Mouse (Mus musculus) G1E (cell line): Measurements from ENCODE around the gene Mcam. TPM values are rescaled to one million over a fixed set of nuclear protein-coding genes. Genes with fewer than 3 reads are reported as not detected.

Source experiments
- ATAC-seq: 2 replicates; pipeline ENCODE4 v1.8.0; 2016; ENCODE audit warnings: mild to moderate bottlenecking; ENCODE audit not compliant: insufficient number of reproducible peaks, poor library complexity, low FRiP score, severe bottlenecking; ENCODE audit errors: extremely low read depth
- DNase-seq: peaks from one replicate; pipeline ENCODE4 v3.0.0; 2012; ENCODE audit warnings: low spot score
- H3K27me3 ChIP-seq: 2 replicates; pipeline ENCODE4 v1.6.1; 2012; ENCODE audit warnings: mild to moderate bottlenecking, low read length, inconsistent platforms; ENCODE audit not compliant: insufficient read depth
- H3K36me3 ChIP-seq: replicated peaks from 2 replicates; pipeline ENCODE3; 2012; ENCODE audit warnings: mild to moderate bottlenecking, inconsistent platforms
- H3K4me1 ChIP-seq: 2 replicates; pipeline ENCODE4 v1.6.1; 2012; ENCODE audit warnings: low read depth, low read length, inconsistent platforms, mixed read lengths; ENCODE audit not compliant: insufficient read depth
- H3K4me3 ChIP-seq: 2 replicates; pipeline ENCODE4 v1.5.1; 2012; ENCODE audit warnings: low read depth, mild to moderate bottlenecking, inconsistent platforms, low read length, moderate library complexity, mixed read lengths
- H3K9me3 ChIP-seq: replicated peaks from 2 replicates; pipeline ENCODE4 v1.6.1; 2012; ENCODE audit warnings: inconsistent platforms
- CTCF ChIP-seq: IDR thresholded peaks from 2 replicates; pipeline ENCODE4 v1.5.1; 2012; ENCODE audit warnings: low read depth, low read length, inconsistent platforms, mixed read lengths
- GATA1 ChIP-seq: IDR thresholded peaks from 2 replicates; pipeline ENCODE4 v1.6.1; 2012; ENCODE audit warnings: borderline replicate concordance, low read length, inconsistent platforms, mixed read lengths
- GATA2 ChIP-seq: IDR thresholded peaks from 2 replicates; pipeline ENCODE4 v1.6.1; 2012; ENCODE audit warnings: low read depth, low read length, inconsistent platforms, borderline replicate concordance
- POLR2AphosphoS5 ChIP-seq: IDR thresholded peaks from 2 replicates; pipeline ENCODE4 v1.6.1; 2012; ENCODE audit warnings: low read depth, low read length, inconsistent platforms; ENCODE audit not compliant: insufficient replicate concordance
- TAL1 ChIP-seq: conservative IDR thresholded peaks from 2 replicates; pipeline ENCODE4 v1.6.1; 2012; ENCODE audit warnings: low read depth, low read length, inconsistent platforms, mixed read lengths
- polyA plus RNA-seq: library from polyadenylated mRNA; stranded (reverse); fragments of >175 nt; gene quantifications from 2 replicates; pipeline ENCODE4 v1.2.3, GENCODE M21; 2012
- total RNA-seq, 2 experiments: library from RNA; stranded (forward) in 1 of 2; stranded (reverse) in 1 of 2; fragments of 200-1000 nt in 1 of 2; fragments of >200 nt in 1 of 2; fragmentation: Nextera tagmentation in 1 of 2; gene quantifications; 2 replicates each; pipeline ENCODE4 v1.2.3; 2014 to 2017

Gene Mcam
- total and polyA plus RNA-seq, 3 experiments = 0.16 TPM; not detected in 2

GRCm38 (mm10) chr9:44087761-44088455 lies 46.4 kb upstream of the Mcam start:
- H3K36me3 ChIP-seq = peaks cover 27% of the 10 kb centered on the region
- DNase-seq (no peak), ATAC-seq (no peak)
- H3K9me3 ChIP-seq = no peaks in the 10 kb centered on the region
- H3K27me3 ChIP-seq = peaks cover 27% of the 10 kb centered on the region
- peaks cover 46% of the 10 kb centered on the region for H3K4me1 ChIP-seq
- no peak overlapping the region for H3K4me3 ChIP-seq
- TF ChIP-seq GATA2 = no peak
- TF ChIP-seq POLR2AphosphoS5 = no peak
- TF ChIP-seq CTCF = no peak
- TF ChIP-seq GATA1 = no peak
- TF ChIP-seq TAL1 = no peak

DNA sequence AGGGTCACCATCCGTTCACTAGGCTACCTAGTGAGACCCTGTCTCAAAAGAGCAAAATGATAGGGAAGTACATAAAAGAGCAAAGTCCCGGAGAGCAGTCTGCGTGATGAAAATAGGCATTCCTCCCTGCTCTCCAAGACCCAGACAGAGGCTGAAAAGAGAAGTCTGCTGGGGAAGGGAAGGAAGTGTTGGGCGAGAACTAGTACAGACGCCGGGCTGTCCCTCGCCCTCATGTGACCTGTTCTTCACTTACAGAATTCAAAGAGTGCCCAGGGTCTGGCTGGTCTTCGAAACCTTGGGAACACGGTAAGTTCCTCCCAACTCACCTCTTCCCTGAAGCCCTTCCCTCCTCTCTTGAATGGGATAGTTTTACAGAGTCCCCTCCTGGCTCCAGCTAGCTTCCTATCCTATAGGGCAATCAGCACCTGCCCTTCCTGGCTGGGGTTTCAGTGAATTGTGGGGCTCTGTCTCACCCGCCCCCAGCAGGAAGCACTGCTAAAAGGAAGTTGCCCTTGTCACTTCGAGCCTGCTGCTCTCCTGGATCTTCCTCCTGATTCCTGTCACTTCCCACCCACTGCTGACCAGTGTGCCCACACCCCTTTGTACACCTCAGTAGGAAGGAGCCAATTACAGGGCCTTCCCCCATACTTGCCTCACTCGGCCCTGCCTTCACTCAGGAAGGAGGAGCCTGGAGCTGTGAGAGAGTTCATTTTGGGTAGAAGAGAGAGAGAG lies 45.2 kb upstream of the Mcam start:
- H3K9me3 ChIP-seq = no peaks in the 10 kb centered on the region
- ATAC-seq (peak; percentile 79), DNase-seq (peak; percentile 44)
- H3K36me3 ChIP-seq = peaks cover 35% of the 10 kb centered on the region
- TF ChIP-seq GATA2 (no peak), POLR2AphosphoS5 (no peak), GATA1 (no peak), CTCF (no peak), TAL1 (no peak)
- H3K4me3 ChIP-seq = no peak overlapping the region
- peaks cover 44% of the 10 kb centered on the region for H3K4me1 ChIP-seq
- H3K27me3 ChIP-seq = peaks cover 20% of the 10 kb centered on the region

- Histone ChIP-seq H3K4me3 (no peak overlapping the region), H3K9me3 (no peaks in the 10 kb centered on the region), H3K36me3 (peaks cover 59% of the 10 kb centered on the region), H3K27me3 (peaks cover 3% of the 10 kb centered on the region; the same call in 1 of the 2 replicates), H3K4me1 (peaks cover 26% of the 10 kb centered on the region)
- ATAC-seq (no peak), DNase-seq (no peak)
- TF ChIP-seq CTCF (no peak; the same call in 1 of the 2 replicates), TAL1 (no peak), GATA2 (no peak), GATA1 (no peak), POLR2AphosphoS5 (no peak)
Measured at GRCm38 (mm10) chr9:44093612-44094503, 40.4 kb upstream of the Mcam start.

- no peak for ATAC-seq
- no peak for TF ChIP-seq CTCF
- no peak for TF ChIP-seq GATA2
- no peak for TF ChIP-seq TAL1
- H3K4me1 ChIP-seq = peaks cover 17% of the 10 kb centered on the region
Measured at GRCm38 (mm10) chr9:44094737-44095136, 39.5 kb upstream of the Mcam start.

GRCm38 (mm10) chr9:44095781-44096180 lies 38.5 kb upstream of the Mcam start:
- TF ChIP-seq GATA1 (no peak), GATA2 (no peak), TAL1 (no peak), CTCF (no peak), POLR2AphosphoS5 (no peak)
- ATAC-seq = no peak
- H3K9me3 ChIP-seq = no peaks in the 10 kb centered on the region

More at GRCm38 (mm10) chr9:44094737-44095136, 39.5 kb upstream of the Mcam start:
- Histone ChIP-seq H3K4me3 (no peak overlapping the region), H3K9me3 (no peaks in the 10 kb centered on the region), H3K36me3 (peaks cover 59% of the 10 kb centered on the region), H3K27me3 (no peaks in the 10 kb centered on the region)
- no peak for DNase-seq

GRCm38 (mm10) chr9:44096536-44096935 lies 37.7 kb upstream of the Mcam start:
- Histone ChIP-seq H3K9me3 (no peaks in the 10 kb centered on the region), H3K4me1 (peaks cover 14% of the 10 kb centered on the region), H3K4me3 (no peak overlapping the region), H3K27me3 (no peaks in the 10 kb centered on the region), H3K36me3 (peaks cover 59% of the 10 kb centered on the region)
- no peak for DNase-seq
- ATAC-seq = no peak
- TF ChIP-seq TAL1 (no peak), POLR2AphosphoS5 (no peak), GATA2 (no peak), CTCF (no peak), GATA1 (no peak)

More at GRCm38 (mm10) chr9:44095781-44096180, 38.5 kb upstream of the Mcam start:
- DNase-seq = no peak
- Histone ChIP-seq H3K4me3 (no peak overlapping the region), H3K27me3 (no peaks in the 10 kb centered on the region), H3K4me1 (peaks cover 14% of the 10 kb centered on the region), H3K36me3 (peaks cover 61% of the 10 kb centered on the region)
